Mouse (Mus musculus): ENCODE results near the gene Mtmr1. TPM values are rescaled to one million over a fixed set of nuclear protein-coding genes. Genes with fewer than 3 reads are reported as not detected.
"Not testable (repeated sequence)": the region's sequence is repeated elsewhere in the genome, so short reads cannot be mapped to it uniquely, and the experiment has no call there.

Gene Mtmr1
- 17.1 and 22.7 TPM in 2 replicates for polyA plus RNA-seq (2014; fragmentation: Nextera tagmentation; extraction: Ambion mirVana)

GRCm38 (mm10) chrX:71364554-71364991 lies at the start of gene Mtmr1:
Mtmr1 (plus strand) TSS chrX:71364760.
- H3K9ac ChIP-seq (ENCODE audit: low read length) = peak within 1 kb of the TSS; percentile 72
- peak within 1 kb of the TSS; percentile 64 to 81 for H3K27ac ChIP-seq (replicated peaks in 1 of 2; ENCODE audit: control insufficient read depth in 1 of 2, insufficient read depth in 1 of 2, low read depth in 2 of 2, low read length in 2 of 2)
- H3K4me2 ChIP-seq (ENCODE audit: low read length) = peak within 1 kb of the TSS; percentile 62
- H3K36me3 ChIP-seq (ENCODE audit: control insufficient read depth, insufficient read depth, low read length) = no peaks in the 10 kb centered on the region
- 15% methylated on average over 37 of the region's 47 CpGs for WGBS
- H3K4me3 ChIP-seq (ENCODE audit: control insufficient read depth in 1 of 2, insufficient read depth in 1 of 2, low read depth in 1 of 2, low read length in 2 of 2) = peak within 1 kb of the TSS; percentile 62 to 77
- no peaks in the 10 kb centered on the region for H3K9me3 ChIP-seq (ENCODE audit: control insufficient read depth, low read length)
- H3K27me3 ChIP-seq (ENCODE audit: control insufficient read depth, insufficient read depth, low read length) = no peaks in the 10 kb centered on the region
- peak; percentile 87 for ATAC-seq (ENCODE audit: insufficient number of reproducible peaks, insufficient read depth, low FRiP score, low read depth)
- no peaks in the 10 kb centered on the region for H3K4me1 ChIP-seq (ENCODE audit: control insufficient read depth in 2 of 2, insufficient read depth in 2 of 2, low read length in 2 of 2)

GRCm38 (mm10) chrX:71352033-71352432 lies 12.5 kb upstream of the Mtmr1 start:
- no peaks in the 10 kb centered on the region for H3K9me3 ChIP-seq (ENCODE audit: control insufficient read depth, low read length)
- H3K9ac ChIP-seq (ENCODE audit: low read length) = no peak overlapping the region
- no peak for ATAC-seq (ENCODE audit: insufficient number of reproducible peaks, insufficient read depth, low FRiP score, low read depth)
- no peaks in the 10 kb centered on the region for H3K27me3 ChIP-seq (ENCODE audit: control insufficient read depth, insufficient read depth, low read length)
- H3K36me3 ChIP-seq (ENCODE audit: control insufficient read depth, insufficient read depth, low read length) = no peaks in the 10 kb centered on the region
- H3K4me3 ChIP-seq (ENCODE audit: control insufficient read depth in 1 of 2, insufficient read depth in 1 of 2, low read depth in 1 of 2, low read length in 2 of 2) = no peak overlapping the region
- 77% methylated on average over 1 of the region's 1 CpGs for WGBS
- H3K27ac ChIP-seq (replicated peaks in 1 of 2; ENCODE audit: control insufficient read depth in 1 of 2, insufficient read depth in 1 of 2, low read depth in 2 of 2, low read length in 2 of 2) = no peak overlapping the region
- H3K4me1 ChIP-seq (ENCODE audit: control insufficient read depth in 2 of 2, insufficient read depth in 2 of 2, low read length in 2 of 2) = no peaks in the 10 kb centered on the region
- H3K4me2 ChIP-seq (ENCODE audit: low read length) = no peak overlapping the region

- H3K36me3 ChIP-seq (ENCODE audit: control insufficient read depth, insufficient read depth, low read length) = no peaks in the 10 kb centered on the region
- WGBS = 22% methylated on average over 1 of the region's 1 CpGs
- H3K4me1 ChIP-seq (ENCODE audit: control insufficient read depth in 2 of 2, insufficient read depth in 2 of 2, low read length in 2 of 2) = no peaks in the 10 kb centered on the region
- no peak overlapping the region for H3K4me3 ChIP-seq (ENCODE audit: control insufficient read depth in 1 of 2, insufficient read depth in 1 of 2, low read depth in 1 of 2, low read length in 2 of 2)
- no peak overlapping the region for H3K9ac ChIP-seq (ENCODE audit: low read length)
- no peak overlapping the region for H3K4me2 ChIP-seq (ENCODE audit: low read length)
- H3K9me3 ChIP-seq (ENCODE audit: control insufficient read depth, low read length) = no peaks in the 10 kb centered on the region
- no peak overlapping the region for H3K27ac ChIP-seq (replicated peaks in 1 of 2; ENCODE audit: control insufficient read depth in 1 of 2, insufficient read depth in 1 of 2, low read depth in 2 of 2, low read length in 2 of 2)
- ATAC-seq (ENCODE audit: insufficient number of reproducible peaks, insufficient read depth, low FRiP score, low read depth) = no peak
- H3K27me3 ChIP-seq (ENCODE audit: control insufficient read depth, insufficient read depth, low read length) = no peaks in the 10 kb centered on the region
Measured at GRCm38 (mm10) chrX:71355331-71355730, 9.2 kb upstream of the Mtmr1 start.

GRCm38 (mm10) chrX:71361793-71362192 lies 2.8 kb upstream of the Mtmr1 start:
- not testable (repeated sequence) for H3K4me3 ChIP-seq (ENCODE audit: control insufficient read depth in 1 of 2, insufficient read depth in 1 of 2, low read depth in 1 of 2, low read length in 2 of 2)

GRCm38 (mm10) chrX:71364062-71364461 lies 498 bp upstream of the Mtmr1 start:
- Histone ChIP-seq H3K27me3 (ENCODE audit: control insufficient read depth, insufficient read depth, low read length) (no peaks in the 10 kb centered on the region), H3K4me1 (ENCODE audit: control insufficient read depth in 2 of 2, insufficient read depth in 2 of 2, low read length in 2 of 2) (no peaks in the 10 kb centered on the region), H3K4me3 (ENCODE audit: control insufficient read depth in 1 of 2, insufficient read depth in 1 of 2, low read depth in 1 of 2, low read length in 2 of 2) (peak overlapping the region; percentile 62 to 77), H3K27ac (replicated peaks in 1 of 2; ENCODE audit: control insufficient read depth in 1 of 2, insufficient read depth in 1 of 2, low read depth in 2 of 2, low read length in 2 of 2) (peak overlapping the region in 1 of 2 experiments; percentile 81; a peak in 1 of 4 replicates), H3K4me2 (ENCODE audit: low read length) (peak overlapping the region; percentile 62), H3K9ac (ENCODE audit: low read length) (peak overlapping the region; percentile 72), H3K9me3 (ENCODE audit: control insufficient read depth, low read length) (no peaks in the 10 kb centered on the region), H3K36me3 (ENCODE audit: control insufficient read depth, insufficient read depth, low read length) (no peaks in the 10 kb centered on the region)
- no peak for ATAC-seq (ENCODE audit: insufficient number of reproducible peaks, insufficient read depth, low FRiP score, low read depth)
- WGBS = 70% methylated on average over 5 of the region's 5 CpGs

More at GRCm38 (mm10) chrX:71361793-71362192, 2.8 kb upstream of the Mtmr1 start:
- not testable (repeated sequence) for H3K36me3 ChIP-seq (ENCODE audit: control insufficient read depth, insufficient read depth, low read length); H3K27me3 ChIP-seq (ENCODE audit: control insufficient read depth, insufficient read depth, low read length); H3K9me3 ChIP-seq (ENCODE audit: control insufficient read depth, low read length); H3K4me2 ChIP-seq (ENCODE audit: low read length); H3K4me1 ChIP-seq (ENCODE audit: control insufficient read depth in 2 of 2, insufficient read depth in 2 of 2, low read length in 2 of 2); H3K9ac ChIP-seq (ENCODE audit: low read length); H3K27ac ChIP-seq (replicated peaks in 1 of 2; ENCODE audit: control insufficient read depth in 1 of 2, insufficient read depth in 1 of 2, low read depth in 2 of 2, low read length in 2 of 2); ATAC-seq (ENCODE audit: insufficient number of reproducible peaks, insufficient read depth, low FRiP score, low read depth)
- WGBS = 79% methylated on average over 10 of the region's 10 CpGs

DNA sequence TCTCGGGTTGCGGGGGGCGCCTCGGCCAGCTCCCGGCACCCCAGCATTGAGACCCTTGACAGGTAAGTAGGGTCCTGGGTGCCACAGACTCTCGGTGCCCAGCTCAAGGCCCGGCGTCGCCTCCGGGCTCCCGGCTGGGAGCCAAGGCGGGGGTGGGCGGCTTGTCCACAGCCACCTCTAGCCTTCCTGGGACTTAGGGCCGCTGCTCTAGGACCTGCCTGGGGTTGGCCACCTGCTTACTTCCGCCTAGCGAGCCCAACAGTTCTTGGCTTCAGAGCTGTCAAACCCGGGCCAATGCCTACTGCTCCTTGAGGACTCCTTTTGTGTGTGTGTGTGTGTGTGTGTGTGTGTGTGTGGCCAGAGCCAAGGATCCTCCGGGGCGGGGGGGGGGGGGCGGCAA lies 451 bp downstream of the Mtmr1 start:
- WGBS = 31% methylated on average over 18 of the region's 20 CpGs
- H3K9me3 ChIP-seq (ENCODE audit: control insufficient read depth, low read length) = no peaks in the 10 kb centered on the region
- H3K4me2 ChIP-seq (ENCODE audit: low read length) = peak overlapping the region; percentile 62
- H3K4me3 ChIP-seq (ENCODE audit: control insufficient read depth in 1 of 2, insufficient read depth in 1 of 2, low read depth in 1 of 2, low read length in 2 of 2) = peak overlapping the region; percentile 62 to 77
- no peaks in the 10 kb centered on the region for H3K36me3 ChIP-seq (ENCODE audit: control insufficient read depth, insufficient read depth, low read length)
- peak overlapping the region; percentile 72 for H3K9ac ChIP-seq (ENCODE audit: low read length)
- no peaks in the 10 kb centered on the region for H3K4me1 ChIP-seq (ENCODE audit: control insufficient read depth in 2 of 2, insufficient read depth in 2 of 2, low read length in 2 of 2)
- peak; percentile 64; the same call in 1 of the 2 replicates for ATAC-seq (ENCODE audit: insufficient number of reproducible peaks, insufficient read depth, low FRiP score, low read depth)
- peak overlapping the region; percentile 64 to 81; a peak in 3 of 4 replicates for H3K27ac ChIP-seq (replicated peaks in 1 of 2; ENCODE audit: control insufficient read depth in 1 of 2, insufficient read depth in 1 of 2, low read depth in 2 of 2, low read length in 2 of 2)
- H3K27me3 ChIP-seq (ENCODE audit: control insufficient read depth, insufficient read depth, low read length) = no peaks in the 10 kb centered on the region

DNA sequence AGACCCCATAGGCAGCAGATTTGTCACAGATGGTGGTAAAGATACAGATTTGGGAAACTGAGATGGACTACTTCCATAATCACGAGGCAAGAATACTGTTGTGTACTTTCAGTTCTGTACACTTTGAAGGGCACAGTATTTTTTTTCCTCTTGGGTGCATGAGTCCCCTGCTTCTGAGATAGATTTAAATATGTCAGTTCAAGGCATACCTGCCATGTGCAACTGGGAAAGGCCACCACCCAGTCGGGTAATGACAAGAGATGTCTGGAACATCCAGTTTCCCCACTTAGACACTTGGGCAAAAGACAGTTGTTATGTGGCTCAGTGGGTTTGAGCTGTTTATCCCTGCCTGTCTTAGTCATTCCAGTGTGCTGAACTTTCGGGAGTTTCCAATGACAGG lies 950 bp downstream of the Mtmr1 start:
- Histone ChIP-seq H3K27ac (replicated peaks in 1 of 2; ENCODE audit: control insufficient read depth in 1 of 2, insufficient read depth in 1 of 2, low read depth in 2 of 2, low read length in 2 of 2) (no peak overlapping the region), H3K4me1 (ENCODE audit: control insufficient read depth in 2 of 2, insufficient read depth in 2 of 2, low read length in 2 of 2) (no peaks in the 10 kb centered on the region), H3K9me3 (ENCODE audit: control insufficient read depth, low read length) (no peaks in the 10 kb centered on the region), H3K9ac (ENCODE audit: low read length) (peak overlapping the region; percentile 72), H3K4me2 (ENCODE audit: low read length) (peak overlapping the region; percentile 62), H3K36me3 (ENCODE audit: control insufficient read depth, insufficient read depth, low read length) (no peaks in the 10 kb centered on the region), H3K27me3 (ENCODE audit: control insufficient read depth, insufficient read depth, low read length) (no peaks in the 10 kb centered on the region), H3K4me3 (ENCODE audit: control insufficient read depth in 1 of 2, insufficient read depth in 1 of 2, low read depth in 1 of 2, low read length in 2 of 2) (peak overlapping the region; percentile 62 to 77)
- WGBS = 58% methylated on average over 3 of the region's 3 CpGs
- ATAC-seq (ENCODE audit: insufficient number of reproducible peaks, insufficient read depth, low FRiP score, low read depth) = no peak

- Histone ChIP-seq H3K27me3 (ENCODE audit: control insufficient read depth, insufficient read depth, low read length) (no peaks in the 10 kb centered on the region), H3K4me2 (ENCODE audit: low read length) (no peak overlapping the region), H3K9me3 (ENCODE audit: control insufficient read depth, low read length) (no peaks in the 10 kb centered on the region), H3K4me3 (ENCODE audit: control insufficient read depth in 1 of 2, insufficient read depth in 1 of 2, low read depth in 1 of 2, low read length in 2 of 2) (no peak overlapping the region), H3K9ac (ENCODE audit: low read length) (no peak overlapping the region), H3K4me1 (ENCODE audit: control insufficient read depth in 2 of 2, insufficient read depth in 2 of 2, low read length in 2 of 2) (no peaks in the 10 kb centered on the region), H3K36me3 (ENCODE audit: control insufficient read depth, insufficient read depth, low read length) (no peaks in the 10 kb centered on the region), H3K27ac (replicated peaks in 1 of 2; ENCODE audit: control insufficient read depth in 1 of 2, insufficient read depth in 1 of 2, low read depth in 2 of 2, low read length in 2 of 2) (no peak overlapping the region)
- ATAC-seq (ENCODE audit: insufficient number of reproducible peaks, insufficient read depth, low FRiP score, low read depth) = no peak
Measured at GRCm38 (mm10) chrX:71366973-71367372, 2.4 kb downstream of the Mtmr1 start.
